Mouse (Mus musculus) megakaryocyte, embryonic 14.5 days (primary cell): ENCODE results near the gene Stox1.

Experiments
- FLI1 ChIP-seq: IDR thresholded peaks from 2 replicates; pipeline ENCODE4 v1.6.1; 2012; ENCODE audit warnings: low read length, inconsistent platforms, mixed read lengths
- GATA1 ChIP-seq: IDR thresholded peaks from 3 replicates; pipeline ENCODE4 v1.6.1; 2012; ENCODE audit warnings: mixed read lengths, low read length, inconsistent platforms, borderline replicate concordance

DNA sequence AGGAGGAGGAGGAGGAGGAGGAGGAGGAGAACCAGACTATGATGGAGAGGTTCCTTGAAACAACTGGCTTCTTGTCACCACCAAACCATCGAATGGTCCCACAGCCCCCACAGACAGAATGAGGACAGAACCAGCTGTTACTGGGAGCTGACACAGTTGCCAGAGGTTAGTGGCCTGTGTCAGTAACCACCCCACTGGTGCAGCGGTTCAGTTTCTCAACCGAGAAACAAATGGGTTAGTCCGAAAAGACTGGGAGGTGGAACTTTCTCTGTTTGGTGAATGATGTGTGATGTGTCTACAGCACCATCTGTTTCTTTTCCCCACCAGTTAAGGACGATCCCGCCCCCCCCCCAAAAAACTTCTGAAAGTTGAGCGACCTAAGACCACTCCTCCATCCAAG is 992 bp downstream of the Stox1 start:
- TF ChIP-seq GATA1, result no peak
- no peak for TF ChIP-seq FLI1
